Mouse (Mus musculus) small intestine, adult 2 months (tissue): Measurements from ENCODE around the gene Vmp1.

Source experiments
- CTCF ChIP-seq: fragments of 200-500 bp; IDR thresholded peaks from 2 replicates; pipeline ENCODE4 v1.5.1; 2012; ENCODE audit warnings: low read depth, mild to moderate bottlenecking, control low read depth, inconsistent platforms, low read length, moderate library complexity, mixed read lengths; ENCODE audit not compliant: insufficient replicate concordance, insufficient read length; ENCODE audit errors: extremely low read depth
- POLR2A ChIP-seq: fragments of 200-500 bp; IDR thresholded peaks from 2 replicates; pipeline ENCODE4 v1.6.1; 2012; ENCODE audit warnings: low read depth, mild to moderate bottlenecking, control low read depth, inconsistent platforms, low read length, moderate library complexity

GRCm38 (mm10) chr11:86663977-86664376, 19.7 kb downstream of the Vmp1 start:
- TF ChIP-seq POLR2A (no peak), CTCF (no peak)
